Mouse (Mus musculus) heart, postnatal 25 days (tissue): Measurements from ENCODE around the gene Nol9. TPM values are rescaled to one million over a fixed set of nuclear protein-coding genes. Genes with fewer than 3 reads are reported as not detected.

Source experiments
- DNase-seq: peaks from one replicate; pipeline ENCODE4 v3.0.0; 2022; ENCODE audit warnings: low spot score
- intact Hi-C: fragments of 180-260 bp; cut with DNase I; formaldehyde crosslinking; loops from one replicate; pipeline ENCODE4 v1.15.1; 2025
- total RNA-seq, 2 experiments: library from RNA; stranded (reverse); gene quantifications; 2 replicates each; pipeline ENCODE4 v1.2.3; 2021

Gene Nol9
- total RNA-seq, 2 experiments from 2014 or later, result 8.6 to 9.6 TPM

DNA sequence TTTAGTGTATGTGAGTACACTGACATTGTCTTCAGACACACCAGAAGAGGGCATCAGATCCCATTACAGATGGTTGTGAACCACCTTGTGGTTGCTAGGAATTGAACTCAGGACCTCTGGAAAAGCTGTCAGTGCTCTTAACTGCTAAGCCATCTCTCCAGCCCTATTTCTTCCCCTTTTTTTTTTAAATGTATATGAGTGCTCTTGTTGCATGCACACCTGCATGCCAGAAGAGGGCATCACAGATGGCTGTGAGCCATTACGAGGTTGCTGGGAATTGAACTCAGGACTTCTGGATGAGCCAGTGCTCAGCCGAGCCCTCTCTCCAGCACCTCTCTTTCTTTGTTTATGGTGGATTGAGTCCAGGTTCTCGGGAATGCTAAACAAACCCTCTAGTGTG lies 70.4 kb downstream of the Nol9 start:
- intact Hi-C loops, result no loop called here
- DNase-seq, result no peak

- DNase-seq, result no peak
- intact Hi-C loops, result no loop called here
Observed at GRCm38 (mm10) chr4:152110689-152111088, 71.6 kb downstream of the Nol9 start.

Other genes with a start within 250 kb of the Nol9 start
- gene Camta1, start 177.4 kb upstream of the Nol9 start, total RNA-seq, result 100 to 1,000 TPM; 234 to 244 TPM
- 10 to 100 TPM; 82.3 to 96.4 TPM for gene Dnajc11, start 105.6 kb upstream of the Nol9 start, total RNA-seq
- gene Thap3, start 50.3 kb upstream of the Nol9 start, total RNA-seq, result 10 to 100 TPM; 11.5 TPM
- gene Phf13, start 43.1 kb upstream of the Nol9 start, total RNA-seq, result 1 to 10 TPM; 5.8 to 6.2 TPM
- 10 to 100 TPM; 69.8 to 76.2 TPM for gene Klhl21, start 30.5 kb upstream of the Nol9 start, total RNA-seq
- 1 to 10 TPM; 3.5 to 5.0 TPM for gene Zbtb48, start 11.7 kb upstream of the Nol9 start, total RNA-seq
- under 1 TPM in 1 of 2 experiments, not detected in 1; 0.16 TPM for gene Tas1r1, start 753 bp upstream of the Nol9 start, total RNA-seq
- 10 to 100 TPM; 18.7 to 18.9 TPM for gene Plekhg5, start 33.2 kb downstream of the Nol9 start, total RNA-seq
- 1 to 10 TPM; 2.9 to 3.0 TPM for gene Tnfrsf25, start 76.6 kb downstream of the Nol9 start, total RNA-seq
- gene Espn, start 113.0 kb downstream of the Nol9 start, total RNA-seq, result 1 to 10 TPM; 1.7 to 2.2 TPM
- gene Hes2, start 119.5 kb downstream of the Nol9 start, total RNA-seq, result not detected
- gene Acot7, start 138.8 kb downstream of the Nol9 start, total RNA-seq, result 10 to 100 TPM; 53.4 to 58.8 TPM
- 10 to 100 TPM; 14.3 to 14.9 TPM for gene Gpr153, start 234.9 kb downstream of the Nol9 start, total RNA-seq